Mouse (Mus musculus) forebrain, embryonic 13.5 days (tissue): ENCODE results near the gene Traf4. TPM values are rescaled to one million over a fixed set of nuclear protein-coding genes. Genes with fewer than 3 reads are reported as not detected.

Experiments used
- ATAC-seq: fragments of 200-750 bp; cut with Nextera tagmentation; 2 replicates; pipeline ENCODE4 v1.8.0; 2017
- H3K27ac ChIP-seq: fragments of 300-500 bp; sonication (generic); 2 replicates; pipeline ENCODE4 v1.5.1; 2015; ENCODE audit warnings: inconsistent platforms, mild to moderate bottlenecking, moderate library complexity
- H3K27me3 ChIP-seq: fragments of 300-500 bp; sonication (generic); 2 replicates; pipeline ENCODE4 v1.6.1; 2015; ENCODE audit warnings: mild to moderate bottlenecking, inconsistent platforms
- H3K36me3 ChIP-seq: fragments of 300-500 bp; sonication (generic); 2 replicates; pipeline ENCODE4 v1.6.1; 2015; ENCODE audit warnings: mild to moderate bottlenecking, inconsistent platforms; ENCODE audit not compliant: poor library complexity, severe bottlenecking
- H3K4me1 ChIP-seq: fragments of 300-500 bp; sonication (generic); 2 replicates; pipeline ENCODE4 v1.6.1; 2015; ENCODE audit warnings: inconsistent platforms
- H3K4me2 ChIP-seq: fragments of 300-500 bp; sonication (generic); 2 replicates; pipeline ENCODE4 v1.6.1; 2015; ENCODE audit warnings: inconsistent platforms, mild to moderate bottlenecking, moderate library complexity
- H3K4me3 ChIP-seq: fragments of 300-500 bp; sonication (generic); 2 replicates; pipeline ENCODE4 v1.5.1; 2015; ENCODE audit warnings: mild to moderate bottlenecking, inconsistent platforms
- H3K9ac ChIP-seq: fragments of 300-500 bp; sonication (generic); 2 replicates; pipeline ENCODE4 v1.6.1; 2015; ENCODE audit warnings: mild to moderate bottlenecking, inconsistent platforms
- H3K9me3 ChIP-seq: fragments of 300-500 bp; sonication (generic); replicated peaks from 2 replicates; pipeline ENCODE4 v1.6.1; 2016; ENCODE audit warnings: inconsistent platforms
- WGBS: fragments of 180-500 bp; shearing (Covaris S2); methylation state at CpG from one replicate; pipeline ENCODE4 v1.1.7; 2015; 5-methylcytosine and 5-hydroxymethylcytosine counted together
- polyA plus RNA-seq: library from polyadenylated mRNA; unstranded; fragments of >200 nt; fragmentation: Nextera tagmentation; extraction: Ambion mirVana; gene quantifications from 2 replicates; pipeline ENCODE4 v1.2.1, GENCODE M21; 2015

Traf4 gene
- polyA plus RNA-seq, 1 experiment from 2014 or later = 114 TPM

- H3K9ac ChIP-seq = no peak overlapping the region
- H3K4me1 ChIP-seq = peaks cover 23% of the 10 kb centered on the region
- no peak overlapping the region for H3K27ac ChIP-seq
- WGBS = 80% methylated on average over 6 of the region's 6 CpGs
- no peaks in the 10 kb centered on the region for H3K27me3 ChIP-seq
- H3K9me3 ChIP-seq = no peaks in the 10 kb centered on the region
- no peak overlapping the region for H3K4me3 ChIP-seq
- no peaks in the 10 kb centered on the region for H3K36me3 ChIP-seq
- no peak for ATAC-seq
- H3K4me2 ChIP-seq = no peak overlapping the region
Observed at GRCm38 (mm10) chr11:78125691-78126090, 39.7 kb downstream of the Traf4 start.

- H3K4me2 ChIP-seq = no peak overlapping the region
- no peaks in the 10 kb centered on the region for H3K27me3 ChIP-seq
- H3K4me1 ChIP-seq = peaks cover 21% of the 10 kb centered on the region
- no peaks in the 10 kb centered on the region for H3K9me3 ChIP-seq
- no peak overlapping the region for H3K9ac ChIP-seq
- H3K4me3 ChIP-seq = no peak overlapping the region
- no peak for ATAC-seq
- no peak overlapping the region for H3K27ac ChIP-seq
- H3K36me3 ChIP-seq = no peaks in the 10 kb centered on the region
Observed at GRCm38 (mm10) chr11:78123782-78124181, 41.6 kb downstream of the Traf4 start.

GRCm38 (mm10) chr11:78122815-78123214 lies 42.6 kb downstream of the Traf4 start:
- Histone ChIP-seq H3K9me3 (no peaks in the 10 kb centered on the region), H3K4me1 (peaks cover 26% of the 10 kb centered on the region), H3K4me2 (no peak overlapping the region), H3K27ac (no peak overlapping the region), H3K36me3 (no peaks in the 10 kb centered on the region), H3K9ac (no peak overlapping the region), H3K27me3 (no peaks in the 10 kb centered on the region), H3K4me3 (no peak overlapping the region)
- WGBS = 93% methylated on average over 4 of the region's 4 CpGs
- ATAC-seq = no peak

- Histone ChIP-seq H3K4me3 (no peak overlapping the region), H3K9me3 (no peaks in the 10 kb centered on the region), H3K27ac (no peak overlapping the region), H3K4me2 (no peak overlapping the region), H3K27me3 (no peaks in the 10 kb centered on the region), H3K36me3 (no peaks in the 10 kb centered on the region), H3K9ac (no peak overlapping the region), H3K4me1 (peaks cover 40% of the 10 kb centered on the region)
- 51% methylated on average over 5 of the region's 5 CpGs for WGBS
- ATAC-seq = no peak
Observed at GRCm38 (mm10) chr11:78121176-78121575, 44.2 kb downstream of the Traf4 start.

- no peaks in the 10 kb centered on the region for H3K27me3 ChIP-seq
- no peak overlapping the region for H3K4me2 ChIP-seq
- H3K36me3 ChIP-seq = no peaks in the 10 kb centered on the region
- no peak overlapping the region for H3K27ac ChIP-seq
- H3K9me3 ChIP-seq = no peaks in the 10 kb centered on the region
- H3K4me1 ChIP-seq = peaks cover 41% of the 10 kb centered on the region
- no peak overlapping the region for H3K4me3 ChIP-seq
- WGBS = 88% methylated on average over 8 of the region's 8 CpGs
- no peak for ATAC-seq
- H3K9ac ChIP-seq = no peak overlapping the region
Observed at GRCm38 (mm10) chr11:78119898-78120297, 45.5 kb downstream of the Traf4 start.

- Histone ChIP-seq H3K4me1 (peaks cover 55% of the 10 kb centered on the region), H3K9me3 (no peaks in the 10 kb centered on the region), H3K36me3 (no peaks in the 10 kb centered on the region), H3K9ac (no peak overlapping the region), H3K27ac (no peak overlapping the region), H3K4me3 (no peak overlapping the region), H3K4me2 (no peak overlapping the region), H3K27me3 (no peaks in the 10 kb centered on the region)
- no peak for ATAC-seq
Observed at GRCm38 (mm10) chr11:78118467-78118866, 46.9 kb downstream of the Traf4 start.

- Histone ChIP-seq H3K4me3 (peak overlapping the region; percentile 80), H3K9me3 (no peaks in the 10 kb centered on the region), H3K36me3 (no peaks in the 10 kb centered on the region), H3K27ac (peak overlapping the region; percentile 93), H3K27me3 (no peaks in the 10 kb centered on the region), H3K4me1 (peaks cover 58% of the 10 kb centered on the region), H3K9ac (peak overlapping the region; percentile 88), H3K4me2 (peak overlapping the region; percentile 73)
- WGBS = 2% methylated on average over 5 of the region's 5 CpGs
- no peak for ATAC-seq
Observed at GRCm38 (mm10) chr11:78116146-78116410, 49.3 kb downstream of the Traf4 start.

GRCm38 (mm10) chr11:78115367-78116145 lies 49.8 kb downstream of the Traf4 start:
- peak; percentile 99 for ATAC-seq
- Histone ChIP-seq H3K4me1 (peaks cover 54% of the 10 kb centered on the region), H3K4me3 (peak overlapping the region; percentile 80), H3K9me3 (no peaks in the 10 kb centered on the region), H3K36me3 (no peaks in the 10 kb centered on the region), H3K27ac (peak overlapping the region; percentile 93), H3K27me3 (no peaks in the 10 kb centered on the region), H3K4me2 (peak overlapping the region; percentile 73), H3K9ac (peak overlapping the region; percentile 88)
- 0% methylated on average over 35 of the region's 37 CpGs for WGBS

GRCm38 (mm10) chr11:78114676-78115366 lies 50.6 kb downstream of the Traf4 start:
- ATAC-seq = no peak
- peak overlapping the region; percentile 73 for H3K4me2 ChIP-seq
- peak overlapping the region; percentile 88 for H3K9ac ChIP-seq
- H3K36me3 ChIP-seq = no peaks in the 10 kb centered on the region
- 10% methylated on average over 19 of the region's 19 CpGs for WGBS
- peak overlapping the region; percentile 89 for H3K27ac ChIP-seq
- peaks cover 50% of the 10 kb centered on the region for H3K4me1 ChIP-seq
- peak overlapping the region; percentile 80 for H3K4me3 ChIP-seq
- H3K27me3 ChIP-seq = no peaks in the 10 kb centered on the region
- no peaks in the 10 kb centered on the region for H3K9me3 ChIP-seq

GRCm38 (mm10) chr11:78113616-78114015 lies 51.8 kb downstream of the Traf4 start:
- no peaks in the 10 kb centered on the region for H3K36me3 ChIP-seq
- no peak overlapping the region for H3K9ac ChIP-seq
- no peaks in the 10 kb centered on the region for H3K27me3 ChIP-seq
- peak overlapping the region; percentile 68 for H3K27ac ChIP-seq
- H3K4me3 ChIP-seq = no peak overlapping the region
- no peak; the same call in 1 of the 2 replicates for ATAC-seq
- H3K9me3 ChIP-seq = no peaks in the 10 kb centered on the region
- peaks cover 46% of the 10 kb centered on the region for H3K4me1 ChIP-seq
- H3K4me2 ChIP-seq = peak overlapping the region; percentile 73
- WGBS = 34% methylated on average over 2 of the region's 2 CpGs
